Mouse (Mus musculus) lung, postnatal 14 days (tissue): Measurements from ENCODE around the gene Snx3.

Experiments used
- DNase-seq: peaks from one replicate; pipeline ENCODE4 v3.0.0; 2021

Gene Snx3

DNA sequence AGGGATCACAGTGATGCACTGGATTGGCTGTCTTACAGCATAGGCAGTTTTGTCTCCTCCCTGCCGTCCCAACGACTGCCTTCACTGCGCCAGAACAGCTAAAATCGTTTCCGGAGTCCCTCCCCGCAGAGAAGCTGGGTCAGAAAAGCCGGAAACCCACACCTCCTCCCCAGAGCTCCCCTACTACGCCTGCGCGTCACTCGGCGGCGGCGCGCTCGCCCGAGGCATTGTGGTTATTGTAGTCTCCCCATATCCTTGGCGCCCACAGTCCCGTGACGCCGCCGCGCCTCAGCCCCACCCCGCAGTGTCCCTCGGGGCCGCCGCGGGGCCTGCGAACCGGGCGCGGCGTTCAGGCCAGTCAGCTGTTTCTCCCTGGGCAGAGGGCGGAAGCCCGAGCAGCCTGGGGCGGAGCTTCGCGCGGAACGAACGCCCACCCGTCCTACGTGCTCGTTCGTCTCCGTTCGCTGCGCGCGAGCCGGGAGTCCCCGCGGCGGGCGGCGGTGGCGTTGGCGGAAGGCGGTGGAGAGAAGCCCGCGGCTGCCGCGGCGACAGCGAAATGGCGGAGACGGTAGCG, at the start of gene Snx3:
TSS of gene Snx3 (plus strand) at position 256 of the 574 bp plus-strand sequence.
- peak; percentile 96 for DNase-seq

DNA sequence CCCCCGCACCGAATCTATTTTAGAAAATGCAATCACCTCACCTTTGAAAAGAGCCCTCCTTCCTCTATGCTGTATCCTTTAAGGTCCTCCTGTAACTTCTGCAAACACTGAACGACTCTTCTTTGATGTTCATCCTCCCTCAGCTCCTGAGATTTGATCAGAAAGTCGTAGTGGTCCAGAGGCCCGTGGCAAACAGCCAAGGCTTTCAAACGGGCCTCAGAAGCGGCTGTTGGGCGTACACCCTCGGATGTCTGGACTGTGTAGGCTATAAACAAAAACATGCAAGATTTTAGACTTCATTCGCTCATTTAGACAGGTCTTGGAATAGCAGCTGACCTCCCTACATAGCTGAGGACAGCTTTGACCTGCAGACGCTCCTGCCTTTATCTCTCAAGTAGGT, 47.6 kb upstream of the Snx3 start:
- no peak for DNase-seq

DNA sequence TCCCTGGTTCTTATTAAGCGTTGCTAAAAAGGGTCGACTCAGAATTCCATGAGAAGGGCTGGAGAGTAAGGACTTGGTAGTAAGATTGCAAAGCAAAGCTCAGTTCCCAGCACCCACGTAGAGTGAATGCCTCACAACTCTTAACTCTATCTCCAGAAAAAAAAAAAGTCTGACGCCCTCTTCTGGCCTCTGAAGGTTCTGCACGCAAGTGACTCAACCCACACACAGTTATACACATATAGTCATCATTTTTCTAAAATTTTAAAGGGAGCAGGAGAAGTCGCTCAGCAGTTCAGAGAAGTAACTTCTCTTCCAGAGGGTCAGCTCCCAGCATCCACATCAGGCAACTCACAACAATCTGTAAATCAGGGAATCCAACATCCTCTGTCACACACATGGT, 47.1 kb upstream of the Snx3 start:
- DNase-seq = no peak

DNA sequence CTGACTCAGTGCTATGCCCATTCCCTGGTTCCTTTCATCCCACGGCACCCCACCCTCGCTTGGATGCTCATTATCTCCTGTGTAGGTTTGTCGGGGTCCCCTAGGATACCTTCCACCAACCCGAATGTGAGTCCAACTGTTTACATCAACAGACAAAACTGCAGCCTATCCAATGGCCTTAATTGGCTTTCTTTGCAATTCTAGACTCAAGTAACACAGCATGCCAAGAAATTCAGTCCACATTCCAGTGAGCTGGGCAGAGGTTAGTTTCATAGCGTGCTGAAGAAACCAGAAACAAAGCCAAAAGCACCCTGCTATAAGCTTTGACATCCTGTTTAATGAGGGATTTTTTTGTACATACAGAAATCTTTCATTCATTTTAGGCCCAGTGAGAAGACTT, 45.8 kb upstream of the Snx3 start:
- no peak for DNase-seq

DNA sequence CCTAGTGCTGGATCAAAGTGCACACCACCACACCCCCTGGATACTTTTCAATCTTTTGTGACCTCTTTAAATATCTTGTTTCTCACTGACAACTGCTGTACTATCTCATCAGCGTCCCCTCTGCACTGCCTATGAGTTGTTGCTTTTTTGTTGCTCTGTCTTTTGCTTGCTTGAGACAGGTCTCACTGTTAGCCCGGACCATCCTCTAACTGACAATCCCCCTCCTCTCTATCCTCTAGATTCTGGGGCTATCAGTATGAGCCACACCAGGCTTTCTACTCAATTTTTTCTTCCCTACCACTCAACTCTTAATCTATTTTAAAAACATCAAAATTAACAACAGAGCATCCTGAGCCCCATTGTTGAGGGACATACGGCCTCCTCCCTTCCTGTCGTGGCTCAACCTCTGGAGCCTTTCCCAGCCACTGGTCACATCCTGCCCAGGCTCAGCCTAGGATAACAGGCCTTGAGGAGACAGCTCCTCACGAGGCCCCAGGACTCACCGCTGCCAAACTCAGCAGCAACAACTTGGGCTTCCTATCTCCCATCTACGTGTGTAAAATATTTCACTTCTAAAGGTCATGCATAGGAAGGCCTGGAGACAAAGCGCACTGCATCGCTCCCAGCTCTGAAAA, 44.2 kb upstream of the Snx3 start:
- peak; percentile 74 for DNase-seq

DNA sequence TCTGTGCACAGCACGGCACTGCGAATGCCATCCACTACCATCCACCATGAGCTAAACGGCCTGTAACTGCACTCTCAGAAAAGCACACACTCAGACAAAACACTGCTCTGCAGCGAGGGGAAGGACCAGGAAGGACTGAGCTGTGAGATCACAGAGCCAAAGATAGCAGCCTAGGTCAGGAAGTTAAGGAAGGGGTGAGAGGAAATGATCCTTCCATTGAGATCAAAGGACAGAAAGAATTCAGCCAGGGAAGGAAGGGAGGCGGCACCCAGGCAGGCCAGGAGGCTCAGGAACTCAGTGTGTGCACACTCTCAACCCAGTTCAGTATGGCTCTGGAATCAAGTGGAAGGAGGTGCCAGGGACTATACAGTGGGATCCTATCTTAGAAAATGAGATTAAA, 37.6 kb upstream of the Snx3 start:
- DNase-seq = peak; percentile 46

DNA sequence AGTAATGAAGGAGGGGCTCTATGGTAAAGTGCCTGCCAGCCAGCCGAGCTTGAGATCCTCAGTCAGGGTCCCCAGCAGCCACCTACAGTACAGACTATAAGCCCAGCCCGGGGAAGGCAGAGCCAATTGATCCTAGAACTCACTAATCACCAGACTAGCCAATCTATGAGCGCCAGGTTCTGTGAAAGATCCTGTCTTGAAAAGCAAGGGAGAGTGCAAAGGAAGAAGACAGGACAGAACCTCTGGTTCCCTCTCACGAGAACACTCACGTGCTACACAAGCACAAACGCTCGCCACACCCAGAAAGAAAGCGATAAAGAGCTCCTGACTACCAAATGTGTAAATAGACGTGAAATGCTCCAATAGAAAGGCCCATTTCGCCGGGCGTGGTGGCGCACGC, 37.0 kb upstream of the Snx3 start:
- no peak for DNase-seq

DNA sequence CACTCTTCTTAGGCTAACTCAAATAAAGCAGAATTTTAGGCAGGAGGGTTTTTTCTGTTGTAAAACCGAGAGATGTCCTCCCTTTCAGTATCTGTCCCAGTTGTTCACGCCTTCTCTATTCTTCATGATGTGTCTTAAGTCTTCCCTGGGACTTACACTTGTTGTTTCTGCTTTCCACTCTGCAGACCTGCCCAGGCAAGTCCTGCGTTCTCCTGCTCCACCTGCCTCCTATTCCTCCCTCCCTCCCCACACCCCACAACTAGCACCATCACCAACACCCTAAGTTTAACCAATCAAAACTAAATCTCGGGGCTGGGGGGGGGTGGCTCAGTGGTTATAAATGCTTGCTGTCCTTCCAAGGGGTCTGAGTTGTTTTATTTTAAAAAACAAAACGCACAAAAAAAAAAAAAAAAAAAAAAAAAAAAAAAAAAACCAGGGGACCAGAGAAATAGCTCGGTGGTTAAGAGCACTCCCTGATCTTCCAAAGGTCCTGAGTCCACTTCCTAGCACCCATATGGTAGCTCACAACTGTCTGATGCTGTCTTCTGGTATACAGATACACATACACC, 26.8 kb upstream of the Snx3 start:
- no peak for DNase-seq

DNA sequence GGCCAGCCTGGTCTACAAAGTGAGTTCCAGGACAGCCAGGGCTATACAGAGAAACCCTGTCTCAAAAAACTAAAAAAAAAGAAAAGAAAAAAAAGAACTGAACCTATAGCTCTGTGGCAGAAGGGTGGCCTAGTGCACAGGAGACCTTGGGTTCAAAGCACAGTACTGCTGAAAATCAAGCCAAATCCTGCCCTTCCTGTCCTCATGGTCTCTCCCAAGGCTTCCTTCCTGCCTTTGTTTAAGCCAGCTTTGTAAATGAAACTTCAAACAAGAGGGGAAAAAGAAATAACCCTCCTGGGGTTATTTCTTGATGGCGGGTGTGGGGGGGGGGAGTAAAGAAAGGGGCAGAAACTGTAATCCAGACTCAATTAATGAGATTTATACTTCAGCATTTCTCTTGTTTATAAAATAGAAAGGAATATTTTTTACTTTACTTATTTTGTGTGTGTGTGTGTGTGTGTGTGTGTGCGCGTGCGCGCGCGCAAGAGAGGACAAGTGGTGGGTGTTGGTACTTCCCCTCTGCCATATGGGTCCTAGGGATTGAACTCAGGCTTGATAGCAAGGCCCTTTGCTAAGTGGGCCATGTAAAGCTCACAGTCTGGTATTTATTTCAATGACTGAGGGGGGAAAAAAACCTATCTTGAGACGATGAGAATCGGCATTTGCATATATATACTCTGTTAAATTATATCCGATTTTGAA, 24.9 kb upstream of the Snx3 start:
- no peak for DNase-seq

DNA sequence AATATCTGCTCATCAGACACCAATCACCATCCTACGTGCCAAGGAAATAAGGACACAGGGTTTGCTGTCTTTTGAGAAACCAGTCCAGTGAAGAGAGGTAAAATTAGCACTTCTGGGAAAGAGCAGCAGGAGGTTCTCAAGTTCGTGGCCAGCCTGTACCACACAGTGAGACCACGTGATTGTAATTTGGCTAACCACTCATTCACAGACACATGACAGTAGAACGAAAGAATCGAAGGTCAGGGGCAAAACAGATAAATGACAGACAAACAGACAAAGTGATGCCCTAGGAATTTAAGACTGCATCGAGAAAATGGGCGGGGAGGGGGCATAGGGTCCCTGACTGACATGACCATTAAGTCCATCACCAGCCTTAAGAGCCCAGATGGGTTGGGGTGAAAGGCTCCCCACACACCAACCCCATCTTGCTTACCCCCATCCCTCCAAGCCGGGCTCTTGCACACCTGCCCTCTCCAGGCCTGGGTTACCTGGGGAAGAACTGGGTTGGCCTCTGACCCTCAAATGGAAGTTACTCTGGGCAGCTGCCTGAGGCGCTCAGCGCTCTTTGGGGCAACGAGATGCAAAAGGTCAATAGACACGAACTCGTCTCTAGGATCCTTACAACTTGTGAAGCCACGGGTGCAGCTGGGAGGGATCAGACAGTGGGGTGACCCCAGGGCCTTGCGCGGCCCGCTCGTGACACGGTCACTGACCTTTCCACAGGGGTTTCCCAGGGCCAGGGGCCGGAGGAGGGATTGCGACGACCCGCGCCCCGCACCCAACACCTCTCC, 24.1 kb upstream of the Snx3 start:
- no peak for DNase-seq

DNA sequence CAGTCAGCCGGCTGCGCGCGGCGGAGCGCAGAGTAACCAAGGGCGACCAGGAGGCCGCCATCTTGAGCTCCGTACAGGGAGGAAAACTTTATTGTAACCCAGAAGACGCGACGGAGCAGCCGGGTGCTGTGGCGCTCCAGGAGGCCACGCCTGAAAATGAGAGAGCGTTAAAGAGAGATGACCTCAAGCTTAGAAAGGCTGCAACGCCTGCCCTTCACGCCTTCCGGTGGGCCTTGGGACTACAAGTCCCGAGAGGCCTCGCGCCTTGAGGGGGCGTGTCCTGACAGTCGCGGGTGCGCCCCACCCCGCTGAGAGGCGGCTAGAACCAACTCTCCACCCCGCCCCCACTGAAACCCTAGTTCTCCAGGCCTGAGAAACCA, 23.5 kb upstream of the Snx3 start, which contains the start of gene Afg1l:
TSS of gene Afg1l (minus strand) at position 225 of the 380 bp plus-strand sequence.
- DNase-seq = peak; percentile 97

DNA sequence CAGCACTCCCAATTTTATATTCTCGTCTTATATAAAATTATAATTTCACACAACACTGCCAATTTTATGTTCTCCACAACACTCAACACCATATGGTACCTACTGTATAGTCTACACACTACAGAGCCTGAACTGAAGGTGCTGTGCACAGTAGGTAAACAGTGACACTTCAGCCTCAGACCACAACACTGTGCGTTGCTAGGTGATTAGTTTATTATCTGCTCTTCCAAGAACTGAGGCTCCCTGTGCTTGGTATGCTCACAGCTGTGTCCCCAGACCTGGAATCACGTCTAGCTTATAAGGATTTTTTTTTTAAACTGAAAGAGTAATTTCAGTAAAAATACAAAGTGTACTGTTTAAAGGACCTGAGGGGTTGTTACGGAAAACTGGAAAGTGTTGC, 21.1 kb upstream of the Snx3 start:
- DNase-seq = no peak

DNA sequence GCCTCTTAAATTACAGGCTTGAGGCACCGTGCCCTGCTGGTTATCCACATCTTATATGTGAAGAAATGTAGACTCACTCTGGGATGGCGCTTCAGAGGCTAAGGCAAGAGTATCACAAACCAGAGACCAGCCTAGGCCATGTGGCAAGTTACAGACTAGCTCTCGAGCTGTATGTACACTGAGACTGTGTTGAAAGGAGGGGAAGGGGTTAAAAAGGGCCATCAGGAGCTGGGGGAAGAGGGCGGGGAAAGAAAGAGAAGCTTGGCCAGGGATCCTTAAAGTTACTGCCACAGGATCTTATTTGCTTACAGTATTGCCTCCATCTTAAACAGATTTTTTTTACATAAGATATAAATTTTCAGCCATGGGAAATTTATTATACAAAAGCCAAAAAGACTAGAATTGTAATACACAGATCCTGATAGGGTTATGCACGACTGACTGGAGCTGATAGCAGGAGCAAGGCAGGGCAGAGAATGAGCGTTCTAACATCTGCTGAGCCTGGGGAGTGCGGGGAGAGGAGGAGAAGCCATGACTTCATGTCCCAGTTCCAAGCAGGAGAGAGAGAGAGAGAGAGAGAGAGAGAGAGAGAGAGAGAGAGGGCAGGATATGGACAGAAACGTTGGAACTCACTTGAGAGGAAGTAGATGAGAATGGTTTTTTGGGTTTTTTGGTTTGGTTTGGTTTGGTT, 13.1 kb upstream of the Snx3 start:
- no peak for DNase-seq

DNA sequence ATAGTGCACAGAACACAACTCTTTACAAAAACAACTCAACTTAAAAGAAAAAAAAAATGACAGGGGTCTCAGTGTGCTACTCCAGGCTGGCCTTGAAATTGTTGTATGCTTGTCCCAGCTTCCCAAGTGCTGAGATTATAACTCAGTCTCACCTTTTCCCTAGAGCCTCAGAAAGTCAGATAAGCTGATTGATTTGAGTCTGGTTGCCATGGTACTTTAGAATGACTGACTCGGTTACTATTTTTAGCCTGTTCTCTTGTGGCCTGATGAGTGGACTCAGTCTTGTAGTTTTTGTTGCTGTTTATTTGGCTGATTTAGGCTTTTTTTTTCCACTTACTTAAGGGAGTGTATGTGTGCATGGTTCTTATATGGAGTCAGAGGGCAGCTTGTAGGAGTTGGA, 10.7 kb upstream of the Snx3 start:
- DNase-seq = no peak

DNA sequence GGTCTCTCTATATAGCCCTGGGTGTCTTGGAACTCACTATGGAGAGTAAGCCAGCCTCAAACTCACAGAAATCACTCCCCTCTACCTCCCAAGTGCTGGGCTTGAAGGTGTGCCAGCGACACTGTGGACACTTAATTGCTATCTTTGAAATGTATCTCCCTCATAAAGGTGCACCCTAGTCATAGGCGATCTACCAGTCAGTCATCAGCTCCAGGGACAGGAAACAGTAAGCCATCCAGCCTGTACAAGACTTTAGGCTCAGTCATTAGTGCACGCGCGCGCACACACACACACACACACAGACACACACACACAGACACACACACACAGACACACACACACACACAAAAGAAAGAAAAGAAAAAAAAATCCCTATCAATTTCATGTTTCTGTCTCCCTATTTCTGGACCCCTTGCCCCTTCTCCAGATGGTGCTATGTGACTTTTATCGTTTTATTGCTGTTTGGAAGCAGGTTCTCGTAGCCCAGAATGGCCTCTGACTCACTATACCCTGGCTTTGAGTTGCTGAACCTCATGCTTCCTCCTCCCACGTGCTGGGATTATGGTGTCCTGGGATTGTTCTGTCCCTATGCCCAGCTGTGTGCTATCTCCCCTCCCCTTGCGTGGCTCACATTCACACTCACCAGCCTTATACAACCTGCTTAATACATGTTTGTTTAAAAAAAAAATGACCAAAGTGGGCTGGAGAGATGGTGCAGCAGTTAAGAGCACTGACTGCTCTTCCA, 9.6 kb upstream of the Snx3 start:
- DNase-seq = no peak

DNA sequence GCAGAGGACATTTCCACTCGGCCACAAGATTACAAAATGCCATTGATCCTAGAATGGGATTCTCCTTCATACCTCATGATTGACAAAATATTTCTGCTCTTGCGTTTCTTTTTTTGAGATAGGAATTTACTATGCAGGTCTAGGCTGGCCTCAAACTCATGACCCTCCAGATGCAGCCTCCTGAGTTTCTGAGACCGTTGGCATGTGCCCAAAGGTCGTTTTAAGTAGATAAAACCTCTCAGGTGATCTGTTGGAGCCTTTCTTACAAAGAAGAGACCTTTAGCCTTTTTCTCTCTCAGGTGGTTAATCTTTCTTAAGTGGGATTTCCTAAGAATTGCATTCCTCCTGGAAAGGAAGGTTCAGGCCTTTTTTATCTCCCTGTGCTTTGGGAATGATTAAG, 8.8 kb upstream of the Snx3 start:
- DNase-seq = no peak

DNA sequence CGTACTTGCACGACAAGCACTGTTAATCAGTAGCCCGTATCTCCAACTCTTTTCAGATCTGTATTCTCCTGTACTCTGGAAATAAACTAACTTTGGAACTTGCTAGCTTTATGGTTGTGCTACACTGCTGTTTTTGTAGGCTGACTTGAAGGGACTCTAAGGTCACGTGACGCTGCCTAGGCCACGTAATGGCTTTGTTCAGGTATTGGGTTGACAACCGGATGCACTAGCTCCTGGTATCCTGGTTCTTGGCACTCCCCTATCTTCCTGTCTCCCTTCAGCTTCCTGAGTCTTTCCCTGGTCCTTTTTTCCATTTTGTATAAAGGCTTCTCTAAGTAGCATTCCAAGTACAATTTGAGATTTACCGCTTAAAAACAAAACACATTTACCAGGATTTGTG, 1.2 kb upstream of the Snx3 start:
- DNase-seq = no peak

DNA sequence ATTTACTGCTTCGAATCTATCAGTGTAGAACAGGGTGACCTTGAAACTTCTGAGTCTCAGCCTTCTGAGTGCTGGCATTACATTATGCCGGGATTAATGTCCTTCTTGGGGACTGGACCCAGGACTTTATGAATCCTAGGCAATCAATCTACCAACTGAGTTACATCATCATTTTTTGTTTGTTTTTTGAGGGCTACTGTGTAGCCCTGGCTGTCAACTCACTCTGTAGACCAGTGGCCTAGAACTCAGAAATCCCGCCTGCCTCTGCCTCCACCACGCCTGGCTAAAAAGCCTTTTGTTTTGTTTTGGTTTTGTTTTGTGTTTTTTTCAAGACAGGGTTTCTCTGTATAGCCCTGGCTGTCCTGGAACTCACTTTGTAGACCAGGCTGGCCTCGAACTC, 669 bp upstream of the Snx3 start:
- no peak for DNase-seq

DNA sequence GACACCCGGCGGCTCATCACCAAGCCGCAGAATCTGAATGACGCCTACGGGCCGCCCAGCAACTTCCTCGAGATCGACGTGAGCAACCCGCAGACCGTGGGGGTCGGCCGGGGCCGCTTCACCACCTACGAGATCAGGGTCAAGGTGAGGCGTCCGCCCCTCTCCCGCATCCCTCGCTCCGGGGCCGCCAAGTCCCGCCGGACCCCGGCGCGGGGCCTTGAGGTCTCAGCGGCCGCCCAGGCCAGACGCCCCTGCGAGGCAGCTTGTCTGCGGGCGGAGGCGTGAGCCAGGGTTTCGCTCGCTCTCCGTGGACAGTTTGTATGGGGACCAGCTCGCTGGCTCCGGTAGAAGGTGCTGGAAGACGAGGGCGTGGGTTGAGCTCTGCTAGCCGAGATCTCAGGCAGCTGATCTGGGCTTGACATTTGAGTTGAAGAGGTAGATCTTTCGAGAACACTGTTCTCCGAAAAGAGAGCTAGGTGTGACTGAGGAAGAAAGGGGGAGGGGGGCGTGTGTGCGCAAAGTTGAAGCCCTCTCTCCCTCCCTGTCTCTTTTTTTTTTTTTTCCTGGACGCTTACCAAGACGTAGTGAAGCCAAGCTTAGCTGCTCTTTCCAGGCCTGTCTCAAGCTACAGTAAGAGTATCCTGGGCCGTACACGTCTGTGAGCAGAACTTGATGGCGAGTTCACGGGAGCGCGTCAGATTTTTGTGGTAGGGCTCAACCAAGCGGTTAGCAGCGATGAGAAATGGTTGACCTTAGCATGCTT, 700 bp downstream of the Snx3 start:
- DNase-seq = peak; percentile 58

DNA sequence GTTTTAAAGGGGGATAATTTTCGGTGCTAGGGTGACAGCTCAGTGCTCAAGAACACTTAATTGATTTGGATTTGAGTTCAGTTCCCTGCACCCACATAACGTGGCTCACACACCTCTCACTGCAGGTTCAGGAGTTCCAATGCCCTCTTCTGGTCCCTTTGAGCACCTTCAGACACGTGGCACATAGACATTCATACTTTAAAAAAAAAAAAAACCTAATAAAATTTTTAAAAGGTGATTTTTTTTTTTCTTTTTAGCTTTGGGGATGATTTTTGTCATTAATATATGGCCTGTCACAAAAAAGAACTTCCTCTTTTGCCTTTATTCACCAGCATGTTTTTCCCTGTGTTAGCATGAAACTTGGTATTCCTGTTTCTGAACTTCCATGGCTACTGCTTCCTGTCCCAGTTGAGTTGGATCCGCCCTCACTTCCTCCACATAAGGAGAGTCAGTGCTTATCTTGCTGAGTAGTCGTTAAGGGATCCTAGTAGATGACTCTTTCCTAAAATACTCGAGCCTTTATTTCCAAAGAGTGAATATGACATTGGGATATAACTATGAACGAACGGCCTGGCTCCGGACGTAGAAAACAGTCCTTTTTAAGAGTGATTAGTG, 2.4 kb downstream of the Snx3 start:
- no peak for DNase-seq

DNA sequence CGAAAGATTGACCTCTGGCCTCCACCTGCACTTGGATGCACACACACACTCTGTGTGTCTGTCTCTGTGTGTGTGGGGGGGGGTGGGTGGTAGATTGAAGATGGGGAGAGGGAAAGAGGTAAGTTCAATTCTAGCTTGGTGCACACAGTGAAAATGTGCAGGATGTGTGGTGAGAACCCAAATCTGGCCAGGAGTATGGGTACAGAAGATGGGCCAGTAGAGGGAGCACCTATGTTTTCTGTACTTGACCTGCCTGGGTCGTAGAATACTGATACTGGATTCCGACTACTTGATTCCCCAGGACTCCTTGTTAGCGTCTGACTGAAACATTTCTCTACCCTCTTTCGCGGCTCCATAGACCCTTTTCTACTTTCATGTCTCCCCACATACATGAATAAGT, 8.3 kb downstream of the Snx3 start:
- DNase-seq = no peak
